Mouse (Mus musculus): ENCODE data around the gene Mettl21c. TPM values are rescaled to one million over a fixed set of nuclear protein-coding genes. Genes with fewer than 3 reads are reported as not detected.
A peak's percentile ranks its signal among the peaks of the same experiment; 100 is the strongest.
"Not testable (repeated sequence)": the region's sequence is repeated elsewhere in the genome, so short reads cannot be mapped to it uniquely, and the experiment has no call there.

The Mettl21c gene
- 2.0 TPM in 2 replicates for polyA plus RNA-seq (2015; fragmentation: Nextera tagmentation; extraction: Ambion mirVana)

- H3K9me3 ChIP-seq, result no peaks in the 10 kb centered on the region
- H3K27ac ChIP-seq (replicated peaks), result no peak within 1 kb of the TSS
- H3K4me2 ChIP-seq, result no peak within 1 kb of the TSS
- no peaks in the 10 kb centered on the region for H3K4me1 ChIP-seq (replicated peaks)
- ATAC-seq (ENCODE audit: low FRiP score, low read depth), result no peak
- H3K27me3 ChIP-seq, result no peaks in the 10 kb centered on the region
- no peak within 1 kb of the TSS for H3K4me3 ChIP-seq
- no peaks in the 10 kb centered on the region for H3K36me3 ChIP-seq
- no peak within 1 kb of the TSS for H3K9ac ChIP-seq
Measured at GRCm38 (mm10) chr1:44019934-44020333, at the start of gene Mettl21c. Mettl21c (minus strand) TSS chr1:44020034.

GRCm38 (mm10) chr1:44064625-44065024, 44.8 kb upstream of the Mettl21c start:
- no peak overlapping the region for H3K4me2 ChIP-seq
- H3K4me3 ChIP-seq, result no peak overlapping the region
- H3K4me1 ChIP-seq (replicated peaks), result no peaks in the 10 kb centered on the region
- no peak overlapping the region for H3K9ac ChIP-seq
- no peak for ATAC-seq (ENCODE audit: low FRiP score, low read depth)
- no peaks in the 10 kb centered on the region for H3K36me3 ChIP-seq
- no peak overlapping the region for H3K27ac ChIP-seq (replicated peaks)
- H3K9me3 ChIP-seq, result no peaks in the 10 kb centered on the region
- H3K27me3 ChIP-seq, result no peaks in the 10 kb centered on the region
- WGBS, result 0% methylated on average over 1 of the region's 1 CpGs

- Histone ChIP-seq H3K9ac (no peak overlapping the region), H3K27me3 (no peaks in the 10 kb centered on the region), H3K9me3 (no peaks in the 10 kb centered on the region), H3K36me3 (no peaks in the 10 kb centered on the region), H3K4me3 (no peak overlapping the region), H3K27ac (replicated peaks) (no peak overlapping the region), H3K4me1 (replicated peaks) (no peaks in the 10 kb centered on the region), H3K4me2 (no peak overlapping the region)
- ATAC-seq (ENCODE audit: low FRiP score, low read depth), result no peak
- WGBS, result 97% methylated on average over 6 of the region's 6 CpGs
Measured at GRCm38 (mm10) chr1:44063439-44063838, 43.6 kb upstream of the Mettl21c start.

- ATAC-seq (ENCODE audit: low FRiP score, low read depth), result no peak
- Histone ChIP-seq H3K27ac (replicated peaks) (no peak within 1 kb of the TSS), H3K4me1 (replicated peaks) (no peaks in the 10 kb centered on the region), H3K4me2 (no peak within 1 kb of the TSS), H3K9ac (no peak within 1 kb of the TSS), H3K9me3 (no peaks in the 10 kb centered on the region), H3K27me3 (no peaks in the 10 kb centered on the region), H3K36me3 (no peaks in the 10 kb centered on the region), H3K4me3 (no peak within 1 kb of the TSS)
- 95% methylated on average over 2 of the region's 2 CpGs for WGBS
Measured at GRCm38 (mm10) chr1:44061836-44062235, 42.0 kb upstream of the Mettl21c start, which contains the start of gene Gm8251. Gm8251 (minus strand) TSS chr1:44061936.

GRCm38 (mm10) chr1:44057805-44058204, 38.0 kb upstream of the Mettl21c start:
- WGBS, result 92% methylated on average over 3 of the region's 3 CpGs
- no peak for ATAC-seq (ENCODE audit: low FRiP score, low read depth)
- Histone ChIP-seq H3K9ac (no peak overlapping the region), H3K27ac (replicated peaks) (no peak overlapping the region), H3K4me3 (no peak overlapping the region), H3K9me3 (no peaks in the 10 kb centered on the region), H3K36me3 (no peaks in the 10 kb centered on the region), H3K4me1 (replicated peaks) (no peaks in the 10 kb centered on the region), H3K4me2 (no peak overlapping the region), H3K27me3 (no peaks in the 10 kb centered on the region)

GRCm38 (mm10) chr1:44046556-44046955, 26.7 kb upstream of the Mettl21c start:
- Histone ChIP-seq H3K4me2 (no peak overlapping the region), H3K36me3 (no peaks in the 10 kb centered on the region), H3K9me3 (no peaks in the 10 kb centered on the region), H3K9ac (no peak overlapping the region), H3K4me1 (replicated peaks) (peaks cover 2% of the 10 kb centered on the region; the same call in 1 of the 2 replicates), H3K27me3 (no peaks in the 10 kb centered on the region), H3K27ac (replicated peaks) (no peak overlapping the region), H3K4me3 (no peak overlapping the region)
- 95% methylated on average over 2 of the region's 2 CpGs for WGBS
- no peak for ATAC-seq (ENCODE audit: low FRiP score, low read depth)

- not testable (repeated sequence) for H3K36me3 ChIP-seq; H3K4me1 ChIP-seq (replicated peaks); H3K9ac ChIP-seq; H3K4me3 ChIP-seq; H3K4me2 ChIP-seq; H3K27me3 ChIP-seq; H3K9me3 ChIP-seq; ATAC-seq (ENCODE audit: low FRiP score, low read depth); H3K27ac ChIP-seq (replicated peaks)
- 90% methylated on average over 5 of the region's 5 CpGs for WGBS
Measured at GRCm38 (mm10) chr1:44045689-44046088, 25.9 kb upstream of the Mettl21c start.

GRCm38 (mm10) chr1:44042555-44042915, 22.7 kb upstream of the Mettl21c start:
- peaks cover 5% of the 10 kb centered on the region; the same call in 1 of the 2 replicates for H3K4me1 ChIP-seq (replicated peaks)
- ATAC-seq (ENCODE audit: low FRiP score, low read depth), result peak; percentile 73
- H3K4me2 ChIP-seq, result peak overlapping the region; percentile 83
- no peaks in the 10 kb centered on the region for H3K9me3 ChIP-seq
- 0 out of 2 replicates have a peak overlapping the region, but pooled peaks have one; percentile 25 for H3K27ac ChIP-seq (replicated peaks)
- peak overlapping the region; percentile 58 for H3K9ac ChIP-seq
- no peaks in the 10 kb centered on the region for H3K36me3 ChIP-seq
- no peaks in the 10 kb centered on the region for H3K27me3 ChIP-seq
- under 1% methylated on average over 6 of the region's 6 CpGs for whole genome bisulfite sequencing
- H3K4me3 ChIP-seq, result peak overlapping the region; percentile 50

- 2% methylated on average over 17 of the region's 17 CpGs for WGBS
- peak; percentile 83 for ATAC-seq (ENCODE audit: low FRiP score, low read depth)
- H3K27ac ChIP-seq (replicated peaks), result peak overlapping the region; percentile 25; the same call in 1 of the 2 replicates
- peak overlapping the region; percentile 83 for H3K4me2 ChIP-seq
- H3K9me3 ChIP-seq, result no peaks in the 10 kb centered on the region
- peak overlapping the region; percentile 50 for H3K4me3 ChIP-seq
- no peaks in the 10 kb centered on the region for H3K36me3 ChIP-seq
- H3K9ac ChIP-seq, result peak overlapping the region; percentile 58
- H3K4me1 ChIP-seq (replicated peaks), result peaks cover 5% of the 10 kb centered on the region; the same call in 1 of the 2 replicates
- H3K27me3 ChIP-seq, result no peaks in the 10 kb centered on the region
Measured at GRCm38 (mm10) chr1:44041797-44042554, 22.1 kb upstream of the Mettl21c start.

- Histone ChIP-seq H3K27ac (replicated peaks) (no peak overlapping the region), H3K4me1 (replicated peaks) (no peaks in the 10 kb centered on the region), H3K9me3 (no peaks in the 10 kb centered on the region), H3K9ac (no peak overlapping the region), H3K27me3 (no peaks in the 10 kb centered on the region), H3K4me3 (no peak overlapping the region), H3K4me2 (no peak overlapping the region), H3K36me3 (no peaks in the 10 kb centered on the region)
- 93% methylated on average over 5 of the region's 5 CpGs for WGBS
- ATAC-seq (ENCODE audit: low FRiP score, low read depth), result no peak
Measured at GRCm38 (mm10) chr1:44032948-44033347, 13.1 kb upstream of the Mettl21c start.

- H3K36me3 ChIP-seq, result no peaks in the 10 kb centered on the region
- H3K9me3 ChIP-seq, result no peaks in the 10 kb centered on the region
- H3K4me2 ChIP-seq, result no peak overlapping the region
- no peak overlapping the region for H3K9ac ChIP-seq
- H3K27ac ChIP-seq (replicated peaks), result no peak overlapping the region
- no peak for ATAC-seq (ENCODE audit: low FRiP score, low read depth)
- H3K4me3 ChIP-seq, result no peak overlapping the region
- H3K4me1 ChIP-seq (replicated peaks), result no peaks in the 10 kb centered on the region
- no peaks in the 10 kb centered on the region for H3K27me3 ChIP-seq
- 75% methylated on average over 2 of the region's 2 CpGs for WGBS
Measured at GRCm38 (mm10) chr1:44032213-44032612, 12.4 kb upstream of the Mettl21c start.

GRCm38 (mm10) chr1:44027651-44028050, 7.8 kb upstream of the Mettl21c start:
- Histone ChIP-seq H3K4me1 (replicated peaks) (no peaks in the 10 kb centered on the region), H3K36me3 (no peaks in the 10 kb centered on the region), H3K9me3 (no peaks in the 10 kb centered on the region), H3K4me2 (no peak overlapping the region), H3K27ac (replicated peaks) (no peak overlapping the region), H3K4me3 (no peak overlapping the region), H3K9ac (no peak overlapping the region), H3K27me3 (no peaks in the 10 kb centered on the region)
- no peak for ATAC-seq (ENCODE audit: low FRiP score, low read depth)
- 84% methylated on average over 1 of the region's 1 CpGs for WGBS

GRCm38 (mm10) chr1:44022656-44023055, 2.8 kb upstream of the Mettl21c start:
- no peak for ATAC-seq (ENCODE audit: low FRiP score, low read depth)
- H3K4me3 ChIP-seq, result no peak overlapping the region
- H3K9me3 ChIP-seq, result no peaks in the 10 kb centered on the region
- H3K4me2 ChIP-seq, result no peak overlapping the region
- H3K27me3 ChIP-seq, result no peaks in the 10 kb centered on the region
- no peak overlapping the region for H3K9ac ChIP-seq
- H3K36me3 ChIP-seq, result no peaks in the 10 kb centered on the region
- 83% methylated on average over 1 of the region's 1 CpGs for WGBS
- H3K4me1 ChIP-seq (replicated peaks), result no peaks in the 10 kb centered on the region
- no peak overlapping the region for H3K27ac ChIP-seq (replicated peaks)

Data from hindbrain, embryonic 15.5 days (tissue).